Mouse (Mus musculus) E14TG2a.4 (cell line): ENCODE measurements around the gene Wbp4.

Experiments used
- H3K27me3 ChIP-seq: 2 replicates; pipeline ENCODE4 v1.6.1; 2014; ENCODE audit warnings: low read length, control low read depth; ENCODE audit not compliant: insufficient read depth
- H3K36me3 ChIP-seq: 2 replicates; pipeline ENCODE4 v1.6.1; 2014; ENCODE audit warnings: low read length, control low read depth; ENCODE audit not compliant: insufficient read depth
- H3K4me1 ChIP-seq: replicated peaks from 2 replicates; pipeline ENCODE4 v1.6.1; 2014; ENCODE audit warnings: low read depth, low read length, control low read depth
- H3K4me3 ChIP-seq: replicated peaks from 2 replicates; pipeline ENCODE4 v1.5.1; 2014; ENCODE audit warnings: mild to moderate bottlenecking, low read length
- H3K9me3 ChIP-seq: 2 replicates; pipeline ENCODE4 v1.6.1; 2014; ENCODE audit warnings: low read length, control low read depth
- CTCF ChIP-seq: conservative IDR thresholded peaks from 2 replicates; pipeline ENCODE4 v1.5.1; 2014; ENCODE audit warnings: low read length
- NANOG ChIP-seq: IDR thresholded peaks from 2 replicates; pipeline ENCODE4 v1.6.1; 2014; ENCODE audit warnings: borderline replicate concordance, low read length, mixed read lengths
- POU5F1 ChIP-seq: IDR thresholded peaks from 2 replicates; pipeline ENCODE4 v1.6.1; 2014; ENCODE audit warnings: low read length, borderline replicate concordance

Wbp4 gene

DNA sequence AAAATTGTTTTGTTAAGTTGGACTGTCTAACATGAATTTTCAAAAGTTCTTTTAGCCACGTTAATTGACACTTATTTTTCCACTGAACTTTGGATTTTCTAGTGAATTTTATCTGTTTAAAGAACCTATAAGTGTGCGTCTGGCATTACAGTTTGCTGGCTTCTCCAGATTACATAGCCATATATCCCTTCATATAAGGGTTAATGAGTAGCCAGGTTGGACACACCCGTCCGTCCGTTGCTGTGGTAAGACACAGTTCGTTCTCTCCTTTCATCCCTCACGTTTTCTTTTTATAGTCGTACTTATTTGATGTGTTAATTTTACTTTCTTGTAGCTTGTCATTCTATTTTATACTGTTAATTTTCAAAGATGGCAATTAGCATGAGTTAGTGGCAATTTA is 33.8 kb upstream of the Wbp4 start:
- Histone ChIP-seq H3K4me3 (no peak overlapping the region), H3K27me3 (no peaks in the 10 kb centered on the region), H3K4me1 (peaks cover 28% of the 10 kb centered on the region), H3K9me3 (no peaks in the 10 kb centered on the region), H3K36me3 (no peaks in the 10 kb centered on the region)
- TF ChIP-seq CTCF (no peak), POU5F1 (no peak), NANOG (no peak)

DNA sequence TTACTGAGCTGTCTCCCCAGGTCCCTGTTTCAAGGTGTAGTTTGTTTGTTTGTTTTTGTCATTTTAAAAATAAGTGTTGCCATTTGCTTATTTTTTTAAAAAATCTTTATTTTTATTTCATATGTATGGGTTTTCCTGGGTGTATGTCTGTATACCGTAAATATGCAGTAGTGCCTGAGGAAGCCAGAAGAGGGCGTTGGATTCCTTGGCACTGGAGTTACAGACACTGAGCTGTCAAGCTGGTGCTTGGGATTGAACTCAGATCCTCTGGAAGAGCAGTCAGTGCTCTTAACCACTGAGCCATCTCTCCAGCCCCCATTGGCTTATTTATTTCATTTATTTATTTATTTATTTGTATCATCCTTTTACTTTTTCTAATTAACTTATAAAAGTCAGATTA is 32.6 kb upstream of the Wbp4 start:
- no peaks in the 10 kb centered on the region for H3K36me3 ChIP-seq
- TF ChIP-seq POU5F1 (no peak), CTCF (peak; percentile 36)
- H3K4me1 ChIP-seq: peaks cover 28% of the 10 kb centered on the region
- H3K4me3 ChIP-seq: no peak overlapping the region
- no peaks in the 10 kb centered on the region for H3K9me3 ChIP-seq
- no peaks in the 10 kb centered on the region for H3K27me3 ChIP-seq

GRCm38 (mm10) chr14:79511521-79511920 is 30.2 kb upstream of the Wbp4 start:
- Histone ChIP-seq H3K9me3 (no peaks in the 10 kb centered on the region), H3K36me3 (no peaks in the 10 kb centered on the region), H3K4me1 (peaks cover 33% of the 10 kb centered on the region), H3K4me3 (no peak overlapping the region), H3K27me3 (no peaks in the 10 kb centered on the region)
- TF ChIP-seq NANOG (no peak), CTCF (no peak), POU5F1 (no peak)

GRCm38 (mm10) chr14:79508662-79509305 is 27.5 kb upstream of the Wbp4 start:
- H3K27me3 ChIP-seq: no peaks in the 10 kb centered on the region
- no peaks in the 10 kb centered on the region for H3K36me3 ChIP-seq
- no peaks in the 10 kb centered on the region for H3K9me3 ChIP-seq
- no peak overlapping the region for H3K4me3 ChIP-seq
- peaks cover 18% of the 10 kb centered on the region for H3K4me1 ChIP-seq
- TF ChIP-seq POU5F1: no peak
- TF ChIP-seq CTCF: no peak
- no peak for TF ChIP-seq NANOG

DNA sequence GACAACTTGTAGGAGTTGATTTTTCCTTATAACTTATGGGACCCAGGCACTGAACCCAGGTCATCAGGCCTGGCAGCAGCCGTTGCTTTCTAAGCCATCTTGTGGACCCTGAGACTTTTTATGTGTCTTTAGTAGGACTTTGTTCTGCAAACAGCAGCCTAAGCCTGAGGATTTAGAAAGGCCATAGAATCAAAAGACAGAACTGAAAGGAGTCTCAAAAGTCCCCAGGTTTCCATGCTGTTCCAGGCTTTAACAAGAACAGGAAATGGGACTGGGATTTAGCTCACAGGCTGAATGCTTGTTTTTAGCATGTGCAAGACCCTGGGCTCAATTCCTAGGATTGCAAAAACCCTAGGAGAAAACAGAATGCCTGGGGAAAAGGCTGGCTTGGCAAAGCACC is 26.5 kb upstream of the Wbp4 start:
- Histone ChIP-seq H3K9me3 (no peaks in the 10 kb centered on the region), H3K36me3 (no peaks in the 10 kb centered on the region), H3K27me3 (no peaks in the 10 kb centered on the region), H3K4me1 (peaks cover 18% of the 10 kb centered on the region), H3K4me3 (no peak overlapping the region)
- no peak for TF ChIP-seq NANOG
- TF ChIP-seq CTCF: no peak
- TF ChIP-seq POU5F1: no peak

DNA sequence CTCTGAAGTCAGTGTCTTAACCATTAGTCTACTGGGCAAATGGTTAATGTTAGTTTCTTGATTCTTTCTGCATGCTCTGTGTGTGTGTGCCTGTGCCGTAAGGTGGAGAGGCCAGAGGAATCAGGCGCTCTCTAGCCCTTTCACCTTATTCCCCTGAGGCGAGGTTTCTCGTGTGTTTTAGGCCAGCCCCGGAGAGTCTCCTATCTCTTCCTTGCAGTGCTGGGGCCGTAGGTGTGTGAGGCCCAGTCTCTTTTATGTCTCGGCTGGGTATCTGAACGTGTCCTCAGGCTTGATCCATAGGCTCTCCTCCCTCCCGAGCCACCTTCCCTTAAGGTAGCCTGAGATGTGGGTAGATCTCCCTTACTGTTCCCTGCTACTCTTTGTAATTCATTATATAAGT is 24.9 kb upstream of the Wbp4 start:
- H3K36me3 ChIP-seq: no peaks in the 10 kb centered on the region
- no peak overlapping the region for H3K4me3 ChIP-seq
- peaks cover 18% of the 10 kb centered on the region for H3K4me1 ChIP-seq
- no peaks in the 10 kb centered on the region for H3K9me3 ChIP-seq
- no peaks in the 10 kb centered on the region for H3K27me3 ChIP-seq
- TF ChIP-seq NANOG: no peak
- TF ChIP-seq POU5F1: no peak
- TF ChIP-seq CTCF: no peak

DNA sequence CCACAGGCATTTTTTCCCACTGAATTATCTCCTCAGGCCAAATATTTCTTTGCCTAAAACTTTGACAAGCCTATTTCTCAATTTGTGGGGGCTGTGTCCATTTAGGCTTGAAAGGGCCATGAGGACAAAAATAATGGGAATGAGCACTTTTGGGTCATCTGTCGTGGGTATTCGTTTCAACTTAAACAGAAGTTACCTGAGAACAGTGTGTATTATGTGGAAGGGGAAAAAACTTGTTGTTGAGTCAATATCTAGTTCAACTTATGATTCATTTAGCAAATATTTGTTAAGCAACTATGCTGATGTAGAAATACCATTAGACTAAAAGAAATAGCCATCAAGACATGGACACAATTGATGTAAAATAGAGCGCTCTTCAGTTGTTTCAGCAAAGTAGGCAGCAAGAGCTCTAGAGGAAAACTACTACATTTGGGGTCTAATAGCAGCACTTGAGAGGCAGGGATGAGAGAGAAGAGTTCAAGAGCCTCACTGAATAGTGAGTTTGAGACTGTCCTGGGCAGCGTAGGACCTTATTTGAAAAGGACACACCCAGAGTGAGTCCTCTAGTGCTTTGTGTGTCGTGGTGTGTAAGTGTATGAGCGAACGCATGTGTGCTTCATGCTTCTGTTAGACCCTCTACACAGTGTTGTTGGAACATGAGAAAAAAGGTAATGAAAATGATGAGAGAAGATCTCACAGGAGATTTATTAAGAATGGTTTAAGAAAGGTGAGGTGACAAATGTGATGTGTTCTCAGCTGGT is 23.1 kb upstream of the Wbp4 start:
- H3K4me1 ChIP-seq: peaks cover 18% of the 10 kb centered on the region
- no peak overlapping the region for H3K4me3 ChIP-seq
- no peaks in the 10 kb centered on the region for H3K27me3 ChIP-seq
- TF ChIP-seq NANOG (no peak), POU5F1 (no peak), CTCF (no peak)
- H3K36me3 ChIP-seq: no peaks in the 10 kb centered on the region
- H3K9me3 ChIP-seq: no peaks in the 10 kb centered on the region

- no peaks in the 10 kb centered on the region for H3K9me3 ChIP-seq
- H3K4me3 ChIP-seq: no peak overlapping the region
- no peaks in the 10 kb centered on the region for H3K27me3 ChIP-seq
- no peak for TF ChIP-seq NANOG
- no peak for TF ChIP-seq POU5F1
- TF ChIP-seq CTCF: no peak
- peaks cover 11% of the 10 kb centered on the region for H3K4me1 ChIP-seq
- H3K36me3 ChIP-seq: no peaks in the 10 kb centered on the region
Observed at GRCm38 (mm10) chr14:79503371-79504075, 22.2 kb upstream of the Wbp4 start.

DNA sequence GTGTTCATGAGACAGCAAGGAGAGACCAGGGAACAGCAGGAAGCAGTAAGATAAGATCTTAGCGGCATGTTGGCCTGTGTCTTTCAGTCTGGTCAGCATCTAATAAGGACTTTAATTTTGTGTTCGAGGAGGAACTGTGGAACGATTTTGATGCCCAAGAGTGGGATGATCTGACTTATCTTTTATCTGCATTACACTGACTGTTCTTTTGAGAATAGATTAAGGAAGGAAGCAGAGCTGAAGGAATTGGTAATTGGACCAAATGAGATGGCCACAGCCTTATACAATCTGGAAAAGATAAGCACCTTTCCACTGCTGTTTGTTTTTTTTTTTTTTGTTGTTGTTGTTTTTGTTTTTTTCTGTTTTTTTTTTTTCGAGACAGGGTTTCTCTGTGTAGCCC is 19.4 kb upstream of the Wbp4 start:
- Histone ChIP-seq H3K27me3 (no peaks in the 10 kb centered on the region), H3K4me3 (no peak overlapping the region), H3K9me3 (no peaks in the 10 kb centered on the region), H3K4me1 (no peaks in the 10 kb centered on the region), H3K36me3 (no peaks in the 10 kb centered on the region)
- TF ChIP-seq NANOG (no peak), POU5F1 (no peak), CTCF (no peak)
